Mouse (Mus musculus): ENCODE measurements around the gene Ankrd27. TPM values are rescaled to one million over a fixed set of nuclear protein-coding genes. Genes with fewer than 3 reads are reported as not detected.

Ankrd27 gene
- polyA plus RNA-seq, 1 experiment from 2014 or later, result 17.9 TPM

- DNase-seq, result no peak
- no peaks in the 10 kb centered on the region for H3K9me3 ChIP-seq (ENCODE audit: control insufficient read depth, low read length)
- H3K9ac ChIP-seq (replicated peaks; ENCODE audit: low read length), result no peak overlapping the region; the same call in 1 of the 2 replicates
- 25% methylated on average over 10 of the region's 10 CpGs for WGBS
- H3K4me2 ChIP-seq (ENCODE audit: low read length), result 0 out of 2 replicates have a peak overlapping the region, but pooled peaks have one; percentile 6
- ATAC-seq (ENCODE audit: low FRiP score, low TSS enrichment), result no peak
- H3K36me3 ChIP-seq (ENCODE audit: control insufficient read depth, insufficient read depth, low read length), result peaks cover 21% of the 10 kb centered on the region
- H3K27me3 ChIP-seq (ENCODE audit: control insufficient read depth, insufficient read depth, low read length), result no peaks in the 10 kb centered on the region
- no peak overlapping the region for H3K27ac ChIP-seq (replicated peaks; ENCODE audit: low read depth, low read length)
- peaks cover 3% of the 10 kb centered on the region; the same call in 1 of the 2 replicates for H3K4me1 ChIP-seq (ENCODE audit: control insufficient read depth, insufficient read depth, low read length)
- no peak overlapping the region for H3K4me3 ChIP-seq (replicated peaks; ENCODE audit: low read depth, low read length)
Measured at GRCm38 (mm10) chr7:35687229-35687628, 101.2 kb downstream of the Ankrd27 start.

GRCm38 (mm10) chr7:35688276-35688675, 102.2 kb downstream of the Ankrd27 start:
- no peak overlapping the region for H3K9ac ChIP-seq (replicated peaks; ENCODE audit: low read length)
- H3K4me1 ChIP-seq (ENCODE audit: control insufficient read depth, insufficient read depth, low read length), result peaks cover 3% of the 10 kb centered on the region; the same call in 1 of the 2 replicates
- no peak overlapping the region for H3K27ac ChIP-seq (replicated peaks; ENCODE audit: low read depth, low read length)

More at GRCm38 (mm10) chr7:35688276-35688675, 102.2 kb downstream of the Ankrd27 start:
- H3K27me3 ChIP-seq (ENCODE audit: control insufficient read depth, insufficient read depth, low read length), result no peaks in the 10 kb centered on the region
- H3K9me3 ChIP-seq (ENCODE audit: control insufficient read depth, low read length), result no peaks in the 10 kb centered on the region
- peaks cover 27% of the 10 kb centered on the region for H3K36me3 ChIP-seq (ENCODE audit: control insufficient read depth, insufficient read depth, low read length)
- H3K4me2 ChIP-seq (ENCODE audit: low read length), result no peak overlapping the region
- 38% methylated on average over 9 of the region's 9 CpGs for WGBS
- no peak overlapping the region for H3K4me3 ChIP-seq (replicated peaks; ENCODE audit: low read depth, low read length)
- DNase-seq (no peak), ATAC-seq (ENCODE audit: low FRiP score, low TSS enrichment) (no peak)

Other genes starting within 250 kb of the Ankrd27 start
- gene Faap24, start 189.4 kb upstream of the Ankrd27 start, polyA plus RNA-seq (2014; fragmentation: Nextera tagmentation; extraction: Ambion mirVana), result 17.7 and 19.1 TPM in 2 replicates
- gene Cep89, start 189.2 kb upstream of the Ankrd27 start, polyA plus RNA-seq (2014; fragmentation: Nextera tagmentation; extraction: Ambion mirVana), result 19.7 and 27.2 TPM in 2 replicates
- gene Slc7a9, start 137.4 kb upstream of the Ankrd27 start, polyA plus RNA-seq (2014; fragmentation: Nextera tagmentation; extraction: Ambion mirVana), result not detected in 2 replicates
- 0.65 and 0.97 TPM in 2 replicates for gene Tdrd12, start 48.5 kb upstream of the Ankrd27 start, polyA plus RNA-seq (2014; fragmentation: Nextera tagmentation; extraction: Ambion mirVana)
- gene Nudt19, start 29.9 kb upstream of the Ankrd27 start, polyA plus RNA-seq (2014; fragmentation: Nextera tagmentation; extraction: Ambion mirVana), result 86.2 and 87.1 TPM in 2 replicates
- 0.07 TPM in 1 of 2 replicates, not detected in the other for gene Rgs9bp, start 662 bp upstream of the Ankrd27 start, polyA plus RNA-seq (2014; fragmentation: Nextera tagmentation; extraction: Ambion mirVana)
- gene Pdcd5, start 61.3 kb downstream of the Ankrd27 start, polyA plus RNA-seq (2014; fragmentation: Nextera tagmentation; extraction: Ambion mirVana), result 238 and 295 TPM in 2 replicates
- gene Dpy19l3, start 168.2 kb downstream of the Ankrd27 start, polyA plus RNA-seq (2014; fragmentation: Nextera tagmentation; extraction: Ambion mirVana), result 44.1 and 52.7 TPM in 2 replicates
- 14.2 and 14.7 TPM in 2 replicates for gene Zfp507, start 216.8 kb downstream of the Ankrd27 start, polyA plus RNA-seq (2014; fragmentation: Nextera tagmentation; extraction: Ambion mirVana)

Data from midbrain, embryonic 14.5 days (tissue).